Mouse (Mus musculus): ENCODE results near the gene Map4k3.
"Not testable (repeated sequence)": the region's sequence is repeated elsewhere in the genome, so short reads cannot be mapped to it uniquely, and the experiment has no call there.

Map4k3 gene

GRCm38 (mm10) chr17:80762391-80763040 is 34.2 kb upstream of the Map4k3 start:
- peaks cover 25% of the 10 kb centered on the region for H3K4me1 ChIP-seq (replicated peaks; ENCODE audit: low read depth, low read length)
- TF ChIP-seq CTCF (conservative IDR thresholded peaks at IDR 0.05; ENCODE audit: low read length) (no peak), NANOG (IDR thresholded peaks at IDR 0.05; ENCODE audit: borderline replicate concordance, low read length) (no peak), POU5F1 (IDR thresholded peaks at IDR 0.05; ENCODE audit: borderline replicate concordance, low read length) (no peak)
- H3K9me3 ChIP-seq (ENCODE audit: low read length): no peaks in the 10 kb centered on the region
- no peak overlapping the region for H3K4me3 ChIP-seq (replicated peaks; ENCODE audit: low read length)
- H3K36me3 ChIP-seq (ENCODE audit: insufficient read depth, low read length): no peaks in the 10 kb centered on the region
- H3K27me3 ChIP-seq (ENCODE audit: insufficient read depth, low read length): no peaks in the 10 kb centered on the region

- not testable (repeated sequence) for H3K4me3 ChIP-seq (replicated peaks; ENCODE audit: low read length); H3K27me3 ChIP-seq (ENCODE audit: insufficient read depth, low read length); H3K9me3 ChIP-seq (ENCODE audit: low read length); H3K36me3 ChIP-seq (ENCODE audit: insufficient read depth, low read length)
- peaks cover 25% of the 10 kb centered on the region for H3K4me1 ChIP-seq (replicated peaks; ENCODE audit: low read depth, low read length)
Observed at GRCm38 (mm10) chr17:80761191-80761590, 32.9 kb upstream of the Map4k3 start.

DNA sequence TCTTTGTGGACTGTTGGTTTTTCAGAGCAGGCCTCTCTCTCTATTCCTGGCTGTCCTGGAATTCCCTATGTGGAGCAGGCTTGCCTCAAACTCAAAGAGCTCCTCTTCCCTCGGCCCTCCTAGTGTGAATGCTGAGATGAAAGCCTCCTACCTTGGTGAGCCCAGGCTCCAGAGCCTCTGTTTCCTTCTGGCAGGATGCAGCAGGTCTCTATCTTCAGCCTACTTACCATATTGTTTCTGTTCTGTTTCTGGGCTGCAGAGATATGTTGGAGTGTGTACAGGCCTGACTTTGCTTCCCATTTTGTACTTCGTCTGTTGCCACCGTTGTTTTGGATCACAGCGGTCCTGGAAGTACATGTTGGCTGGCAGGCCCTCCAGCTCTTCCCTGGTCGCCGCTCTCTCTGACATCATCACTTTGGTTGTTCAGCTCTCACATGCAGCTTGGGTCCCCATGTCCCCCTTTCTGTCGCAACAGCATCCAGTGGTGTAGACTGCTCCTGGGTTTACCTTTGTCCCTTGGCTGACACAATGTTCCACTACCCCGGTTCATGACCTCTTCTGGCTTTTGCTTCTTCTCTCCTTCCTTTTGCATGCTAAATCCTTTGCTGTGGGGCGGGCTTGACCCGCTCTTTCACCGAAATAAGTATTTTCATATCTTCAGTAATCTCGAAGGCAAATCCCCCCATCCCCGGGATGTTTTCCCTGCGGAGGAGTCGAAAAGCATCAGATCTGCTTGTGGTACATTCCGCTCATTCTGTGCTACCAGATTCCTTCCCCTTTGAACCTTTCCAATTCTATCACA is 32.3 kb upstream of the Map4k3 start:
- no peaks in the 10 kb centered on the region for H3K9me3 ChIP-seq (ENCODE audit: low read length)
- H3K4me1 ChIP-seq (replicated peaks; ENCODE audit: low read depth, low read length): peaks cover 32% of the 10 kb centered on the region
- peak overlapping the region; percentile 35 for H3K4me3 ChIP-seq (replicated peaks; ENCODE audit: low read length)
- no peaks in the 10 kb centered on the region for H3K27me3 ChIP-seq (ENCODE audit: insufficient read depth, low read length)
- no peaks in the 10 kb centered on the region for H3K36me3 ChIP-seq (ENCODE audit: insufficient read depth, low read length)
- no peak for TF ChIP-seq NANOG (IDR thresholded peaks at IDR 0.05; ENCODE audit: borderline replicate concordance, low read length)
- no peak for TF ChIP-seq POU5F1 (IDR thresholded peaks at IDR 0.05; ENCODE audit: borderline replicate concordance, low read length)
- no peak for TF ChIP-seq CTCF (conservative IDR thresholded peaks at IDR 0.05; ENCODE audit: low read length)

DNA sequence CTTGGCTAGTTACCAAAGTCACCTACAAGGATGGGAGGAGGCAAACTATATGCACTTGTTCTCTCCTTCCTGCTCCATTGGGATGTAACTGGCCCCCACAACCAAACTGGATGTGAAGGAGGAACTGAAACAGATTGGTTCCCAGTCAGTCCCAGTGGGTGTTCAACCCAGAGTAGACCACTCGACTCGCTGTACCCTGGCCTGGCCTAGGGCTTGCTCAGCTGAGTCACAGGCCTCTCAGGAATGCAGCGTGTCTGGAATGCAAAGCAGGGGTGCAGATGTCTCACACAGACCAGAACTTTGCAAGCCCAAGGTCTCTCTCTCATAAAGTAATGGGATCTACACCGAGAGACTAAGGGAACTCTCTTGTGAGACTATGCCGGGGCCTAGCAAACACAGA is 27.8 kb upstream of the Map4k3 start:
- no peak for TF ChIP-seq POU5F1 (IDR thresholded peaks at IDR 0.05; ENCODE audit: borderline replicate concordance, low read length)
- no peak for TF ChIP-seq CTCF (conservative IDR thresholded peaks at IDR 0.05; ENCODE audit: low read length)
- no peak for TF ChIP-seq NANOG (IDR thresholded peaks at IDR 0.05; ENCODE audit: borderline replicate concordance, low read length)
- Histone ChIP-seq H3K36me3 (ENCODE audit: insufficient read depth, low read length) (no peaks in the 10 kb centered on the region), H3K4me1 (replicated peaks; ENCODE audit: low read depth, low read length) (peaks cover 30% of the 10 kb centered on the region), H3K27me3 (ENCODE audit: insufficient read depth, low read length) (no peaks in the 10 kb centered on the region), H3K9me3 (ENCODE audit: low read length) (no peaks in the 10 kb centered on the region), H3K4me3 (replicated peaks; ENCODE audit: low read length) (no peak overlapping the region)

GRCm38 (mm10) chr17:80755076-80755871 is 27.0 kb upstream of the Map4k3 start:
- Histone ChIP-seq H3K27me3 (ENCODE audit: insufficient read depth, low read length) (no peaks in the 10 kb centered on the region), H3K9me3 (ENCODE audit: low read length) (no peaks in the 10 kb centered on the region), H3K4me3 (replicated peaks; ENCODE audit: low read length) (no peak overlapping the region), H3K4me1 (replicated peaks; ENCODE audit: low read depth, low read length) (peaks cover 22% of the 10 kb centered on the region), H3K36me3 (ENCODE audit: insufficient read depth, low read length) (no peaks in the 10 kb centered on the region)
- TF ChIP-seq CTCF (conservative IDR thresholded peaks at IDR 0.05; ENCODE audit: low read length) (no peak), NANOG (IDR thresholded peaks at IDR 0.05; ENCODE audit: borderline replicate concordance, low read length) (no peak), POU5F1 (IDR thresholded peaks at IDR 0.05; ENCODE audit: borderline replicate concordance, low read length) (no peak)

DNA sequence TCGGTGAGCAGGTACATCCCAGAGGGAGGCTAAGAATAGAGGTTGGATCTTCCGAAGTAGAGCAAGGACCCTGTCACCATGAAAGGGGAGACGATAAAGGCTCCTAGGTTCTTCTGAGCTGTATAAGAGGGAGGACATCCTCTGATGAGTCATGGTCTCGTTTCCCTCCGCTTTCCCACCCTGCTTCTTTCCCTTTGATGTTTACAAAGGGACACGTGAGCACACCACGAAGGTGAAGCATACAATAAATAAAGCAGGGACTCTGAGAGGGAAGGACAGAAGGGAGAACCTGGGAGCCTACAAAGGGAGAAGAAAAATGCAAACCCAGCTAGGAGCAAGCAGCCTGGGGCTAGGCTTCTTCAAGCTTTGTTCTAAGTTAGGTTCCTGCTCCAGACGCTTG is 26.3 kb upstream of the Map4k3 start:
- no peak for TF ChIP-seq CTCF (conservative IDR thresholded peaks at IDR 0.05; ENCODE audit: low read length)
- TF ChIP-seq POU5F1 (IDR thresholded peaks at IDR 0.05; ENCODE audit: borderline replicate concordance, low read length): no peak
- no peak for TF ChIP-seq NANOG (IDR thresholded peaks at IDR 0.05; ENCODE audit: borderline replicate concordance, low read length)
- H3K36me3 ChIP-seq (ENCODE audit: insufficient read depth, low read length): no peaks in the 10 kb centered on the region

DNA sequence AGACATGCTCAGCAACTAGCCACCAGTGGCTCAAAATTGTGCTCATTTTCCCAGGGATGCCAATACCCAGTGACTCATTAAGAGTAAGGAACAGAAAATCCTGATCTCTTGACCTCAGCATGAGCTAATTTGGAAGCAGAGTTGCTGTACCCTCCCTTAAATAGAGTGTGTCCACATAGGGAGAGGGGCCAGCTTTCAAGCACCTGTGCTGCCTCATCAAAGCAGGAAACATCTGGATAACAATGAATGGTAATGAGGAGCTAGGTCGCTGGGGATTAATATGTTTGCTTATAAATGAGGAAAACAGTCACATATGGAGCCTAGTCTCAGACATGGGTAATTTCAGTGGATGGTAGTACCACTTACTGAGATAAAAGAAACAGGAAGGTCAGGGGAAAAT is 24.2 kb upstream of the Map4k3 start:
- Histone ChIP-seq H3K27me3 (ENCODE audit: insufficient read depth, low read length) (no peaks in the 10 kb centered on the region), H3K9me3 (ENCODE audit: low read length) (no peaks in the 10 kb centered on the region), H3K4me1 (replicated peaks; ENCODE audit: low read depth, low read length) (peaks cover 18% of the 10 kb centered on the region), H3K4me3 (replicated peaks; ENCODE audit: low read length) (no peak overlapping the region), H3K36me3 (ENCODE audit: insufficient read depth, low read length) (no peaks in the 10 kb centered on the region)
- TF ChIP-seq POU5F1 (IDR thresholded peaks at IDR 0.05; ENCODE audit: borderline replicate concordance, low read length) (no peak), CTCF (conservative IDR thresholded peaks at IDR 0.05; ENCODE audit: low read length) (no peak)

More for the DNA sequence above, 26.3 kb upstream of the Map4k3 start:
- Histone ChIP-seq H3K27me3 (ENCODE audit: insufficient read depth, low read length) (no peaks in the 10 kb centered on the region), H3K4me3 (replicated peaks; ENCODE audit: low read length) (no peak overlapping the region), H3K4me1 (replicated peaks; ENCODE audit: low read depth, low read length) (peaks cover 18% of the 10 kb centered on the region), H3K9me3 (ENCODE audit: low read length) (no peaks in the 10 kb centered on the region)

DNA sequence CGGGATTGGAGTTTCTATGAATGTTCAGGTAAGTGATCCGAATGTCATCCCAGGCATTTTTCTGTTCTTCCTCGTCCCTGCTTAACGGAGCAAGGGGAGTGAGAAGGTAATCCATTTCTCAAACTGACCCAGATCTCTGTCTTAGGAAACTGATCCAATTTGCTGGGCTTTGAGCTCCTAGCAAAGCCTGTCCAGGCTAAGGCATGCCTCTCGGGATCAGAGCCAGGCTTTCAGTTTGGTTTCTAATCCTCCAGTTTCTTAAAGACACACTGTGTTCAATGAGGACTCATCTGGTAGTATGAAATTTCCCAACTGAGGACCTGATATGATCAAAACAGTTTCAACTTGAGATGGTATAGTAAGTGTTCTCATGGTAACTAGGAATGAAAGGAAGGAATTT is 11.1 kb upstream of the Map4k3 start:
- Histone ChIP-seq H3K27me3 (ENCODE audit: insufficient read depth, low read length) (no peaks in the 10 kb centered on the region), H3K4me1 (replicated peaks; ENCODE audit: low read depth, low read length) (peaks cover 8% of the 10 kb centered on the region; the same call in 1 of the 2 replicates), H3K9me3 (ENCODE audit: low read length) (no peaks in the 10 kb centered on the region), H3K36me3 (ENCODE audit: insufficient read depth, low read length) (no peaks in the 10 kb centered on the region), H3K4me3 (replicated peaks; ENCODE audit: low read length) (no peak overlapping the region)
- TF ChIP-seq CTCF (conservative IDR thresholded peaks at IDR 0.05; ENCODE audit: low read length) (no peak), POU5F1 (IDR thresholded peaks at IDR 0.05; ENCODE audit: borderline replicate concordance, low read length) (no peak), NANOG (IDR thresholded peaks at IDR 0.05; ENCODE audit: borderline replicate concordance, low read length) (no peak)
